13 mouse cellular contexts compared by ENCODE assay signal in the genomic region with DNA sequence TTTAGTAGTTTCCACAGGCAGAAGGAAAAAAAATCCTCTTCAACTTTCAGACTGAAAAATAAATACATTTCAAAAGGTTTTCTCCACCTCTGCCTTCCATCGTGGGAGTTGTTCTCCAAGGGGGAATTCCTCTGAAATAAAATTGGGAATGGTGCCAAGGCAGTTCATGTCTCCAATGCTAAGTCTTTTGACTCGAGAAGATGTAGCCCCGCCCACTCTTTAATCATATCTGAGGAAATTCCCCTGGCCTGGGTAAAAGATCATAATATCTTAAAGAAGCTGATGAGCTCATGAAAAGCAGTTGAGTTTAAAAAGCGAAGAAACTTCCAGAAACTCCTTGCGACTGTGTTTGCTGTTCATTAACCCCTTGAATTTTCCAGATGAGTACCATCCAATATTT.
DNase-seq lines count a peak whose midpoint lies in the region; ATAC-seq and TF ChIP-seq lines count a peak whose summit lies in the region.
"Had no signal": no experiment of that assay in that cellular context is flagged by ENCODE, and none has a peak within 500 bp of the region (broad histone marks: within the 10 kb centered on the region; RNA-seq: fewer than 3 reads in every experiment).

No protein-coding gene starts in this region.

- no peak overlapping the region for H3K4me2 ChIP-seq in forebrain, embryonic 14.5 days (ENCODE audit: low read length)
- H3K4me2 ChIP-seq in forebrain, embryonic 15.5 days (replicated peaks) = no peak overlapping the region
- H3K4me2 ChIP-seq in lung, embryonic 14.5 days = no peak overlapping the region
- H3K4me2 ChIP-seq in heart, embryonic 15.5 days = no peak overlapping the region
- H3K4me2 ChIP-seq in stomach, embryonic 14.5 days (replicated peaks; ENCODE audit: low read depth, low read length) = no peak overlapping the region
- H3K4me2 ChIP-seq: limb, embryonic 15.5 days had no signal

- peak; percentile 7 for DNase-seq in forebrain, embryonic 14.5 days (ENCODE audit: low spot score)
- peak; percentile 92 for DNase-seq in lung, embryonic 14.5 days
- DNase-seq in lung, postnatal 14 days = no peak
- no peak for DNase-seq in thymus, postnatal 4 days
- no peak for DNase-seq in MN1 (ENCODE audit: low spot score)
- DNase-seq: gastrocnemius, postnatal 10 days; layer of hippocampus, postnatal 36 days; thymus, adult 2 months had no signal

- TF ChIP-seq CTCF in lung, embryonic 14.5 days (IDR thresholded peaks at IDR 0.05; ENCODE audit: low read depth) = no peak

- no peak overlapping the region for H3K4me3 ChIP-seq in forebrain, embryonic 14.5 days (ENCODE audit: low read depth, low read length)
- H3K4me3 ChIP-seq in forebrain, embryonic 15.5 days = no peak overlapping the region
- H3K4me3 ChIP-seq in lung, embryonic 14.5 days (ENCODE audit: low read depth, low read length) = no peak overlapping the region
- H3K4me3 ChIP-seq in heart, embryonic 15.5 days = no peak overlapping the region
- no peak overlapping the region for H3K4me3 ChIP-seq in stomach, embryonic 14.5 days (ENCODE audit: low read depth, low read length)
- H3K4me3 ChIP-seq: limb, embryonic 15.5 days had no signal

- no peaks in the 10 kb centered on the region for H3K27me3 ChIP-seq in forebrain, embryonic 14.5 days (replicated peaks; ENCODE audit: control insufficient read depth, insufficient read depth, low read length)
- no peaks in the 10 kb centered on the region for H3K27me3 ChIP-seq in forebrain, embryonic 15.5 days
- no peaks in the 10 kb centered on the region for H3K27me3 ChIP-seq in lung, embryonic 14.5 days (ENCODE audit: insufficient read depth, low read length)
- H3K27me3 ChIP-seq in heart, embryonic 15.5 days = no peaks in the 10 kb centered on the region
- no peaks in the 10 kb centered on the region for H3K27me3 ChIP-seq in stomach, embryonic 14.5 days (ENCODE audit: control insufficient read depth, insufficient read depth, low read length)
- H3K27me3 ChIP-seq: limb, embryonic 15.5 days; megakaryocyte, embryonic 14.5 days had no signal

- no peaks in the 10 kb centered on the region for H3K9me3 ChIP-seq in forebrain, embryonic 14.5 days (replicated peaks; ENCODE audit: control insufficient read depth, low read length)
- H3K9me3 ChIP-seq in forebrain, embryonic 15.5 days = no peaks in the 10 kb centered on the region
- H3K9me3 ChIP-seq in lung, embryonic 14.5 days (ENCODE audit: low read depth, low read length) = no peaks in the 10 kb centered on the region
- no peaks in the 10 kb centered on the region for H3K9me3 ChIP-seq in heart, embryonic 15.5 days (replicated peaks)
- H3K9me3 ChIP-seq in stomach, embryonic 14.5 days (ENCODE audit: control insufficient read depth, low read depth, low read length) = no peaks in the 10 kb centered on the region
- H3K9me3 ChIP-seq: limb, embryonic 15.5 days; megakaryocyte, embryonic 14.5 days had no signal

- WGBS in forebrain, embryonic 14.5 days = 65% methylated on average over 5 of the region's 5 CpGs
- 58% methylated on average over 5 of the region's 5 CpGs for WGBS in forebrain, embryonic 15.5 days
- WGBS in lung, embryonic 14.5 days = 17% methylated on average over 5 of the region's 5 CpGs
- WGBS in heart, embryonic 15.5 days = 36% methylated on average over 5 of the region's 5 CpGs
- 33% methylated on average over 5 of the region's 5 CpGs for WGBS in stomach, embryonic 14.5 days

- no peak overlapping the region for H3K27ac ChIP-seq in forebrain, embryonic 14.5 days (ENCODE audit: low read depth, low read length)
- no peak overlapping the region for H3K27ac ChIP-seq in forebrain, embryonic 15.5 days (replicated peaks)
- peak overlapping the region; percentile 50; the same call in 1 of the 2 replicates for H3K27ac ChIP-seq in lung, embryonic 14.5 days (ENCODE audit: low read depth)
- H3K27ac ChIP-seq in heart, embryonic 15.5 days = peak overlapping the region; percentile 47
- no peak overlapping the region for H3K27ac ChIP-seq in stomach, embryonic 14.5 days (ENCODE audit: low read length)
- H3K27ac ChIP-seq: limb, embryonic 15.5 days had no signal

- H3K9ac ChIP-seq in forebrain, embryonic 14.5 days (ENCODE audit: low read length) = no peak overlapping the region
- no peak overlapping the region for H3K9ac ChIP-seq in forebrain, embryonic 15.5 days (replicated peaks)
- H3K9ac ChIP-seq in lung, embryonic 14.5 days = no peak overlapping the region
- H3K9ac ChIP-seq in heart, embryonic 15.5 days = no peak overlapping the region
- no peak overlapping the region for H3K9ac ChIP-seq in stomach, embryonic 14.5 days (replicated peaks; ENCODE audit: low read depth, low read length)
- H3K9ac ChIP-seq: limb, embryonic 15.5 days had no signal

- H3K4me1 ChIP-seq in forebrain, embryonic 14.5 days (ENCODE audit: control insufficient read depth, insufficient read depth, low read length) = no peaks in the 10 kb centered on the region
- no peaks in the 10 kb centered on the region for H3K4me1 ChIP-seq in forebrain, embryonic 15.5 days
- peaks cover 11% of the 10 kb centered on the region; the same call in 1 of the 2 replicates for H3K4me1 ChIP-seq in lung, embryonic 14.5 days (ENCODE audit: insufficient read depth)
- H3K4me1 ChIP-seq in heart, embryonic 15.5 days (replicated peaks) = peaks cover 4% of the 10 kb centered on the region; the same call in 1 of the 2 replicates
- H3K4me1 ChIP-seq in stomach, embryonic 14.5 days (ENCODE audit: control insufficient read depth, insufficient read depth, low read length) = no peaks in the 10 kb centered on the region; the same call in 1 of the 2 replicates
- H3K4me1 ChIP-seq: limb, embryonic 15.5 days had no signal

- ATAC-seq in forebrain, embryonic 14.5 days = no peak
- no peak for ATAC-seq in forebrain, embryonic 15.5 days (replicated peaks)
- ATAC-seq in lung, embryonic 14.5 days (ENCODE audit: insufficient read depth) = peak; percentile 74
- ATAC-seq in heart, embryonic 15.5 days (replicated peaks; ENCODE audit: insufficient number of reproducible peaks, insufficient read depth, low FRiP score, low read depth) = no peak
- ATAC-seq in stomach, embryonic 14.5 days (ENCODE audit: insufficient number of reproducible peaks, insufficient read depth, low FRiP score, low read depth) = peak; percentile 69; the same call in 1 of the 2 replicates

- no peaks in the 10 kb centered on the region for H3K36me3 ChIP-seq in forebrain, embryonic 14.5 days (ENCODE audit: control insufficient read depth, insufficient read depth, low read length)
- H3K36me3 ChIP-seq in forebrain, embryonic 15.5 days = no peaks in the 10 kb centered on the region
- H3K36me3 ChIP-seq in lung, embryonic 14.5 days (ENCODE audit: insufficient read depth) = no peaks in the 10 kb centered on the region
- no peaks in the 10 kb centered on the region for H3K36me3 ChIP-seq in heart, embryonic 15.5 days
- H3K36me3 ChIP-seq in stomach, embryonic 14.5 days (ENCODE audit: control insufficient read depth, insufficient read depth, low read length) = no peaks in the 10 kb centered on the region
- H3K36me3 ChIP-seq: limb, embryonic 15.5 days had no signal

Comparison
In these comparisons a context has a peak if more than half of its experiments do, and no peak if none do; other contexts are left out.
1. DNase-seq: peak in forebrain, embryonic 14.5 days (single experiment) and lung, embryonic 14.5 days (single experiment); none in lung, postnatal 14 days (single experiment), thymus, postnatal 4 days (single experiment) and MN1 (single experiment).
2. ATAC-seq: peak in lung, embryonic 14.5 days (single experiment) and stomach, embryonic 14.5 days (single experiment); none in forebrain, embryonic 14.5 days (single experiment), forebrain, embryonic 15.5 days (single experiment) and heart, embryonic 15.5 days (single experiment).
3. H3K27ac ChIP-seq: peak in lung, embryonic 14.5 days (single experiment) and heart, embryonic 15.5 days (single experiment); none in forebrain, embryonic 14.5 days (single experiment), forebrain, embryonic 15.5 days (single experiment) and stomach, embryonic 14.5 days (single experiment).